In genomic region chr12:27083089-27083488, GRCm38 (mm10) we compare ENCODE assay signal across 8 mouse cellular contexts.
A peak's percentile ranks its signal among the peaks of the same experiment; 100 is the strongest.
DNase-seq lines count a peak whose midpoint lies in the region; ATAC-seq lines count a peak whose summit lies in the region.

No protein-coding gene starts in this region.

- H3K4me1 ChIP-seq in hindbrain, embryonic 15.5 days (replicated peaks) = peaks cover 39% of the 10 kb centered on the region
- peaks cover 53% of the 10 kb centered on the region for H3K4me1 ChIP-seq in midbrain, embryonic 13.5 days (replicated peaks)

- peak overlapping the region; percentile 55 for H3K4me2 ChIP-seq in hindbrain, embryonic 15.5 days
- H3K4me2 ChIP-seq in midbrain, embryonic 13.5 days (replicated peaks) = peak overlapping the region; percentile 55

- H3K36me3 ChIP-seq in hindbrain, embryonic 15.5 days = no peaks in the 10 kb centered on the region
- no peaks in the 10 kb centered on the region for H3K36me3 ChIP-seq in midbrain, embryonic 13.5 days

- peak overlapping the region; percentile 27 for H3K4me3 ChIP-seq in hindbrain, embryonic 15.5 days
- H3K4me3 ChIP-seq in midbrain, embryonic 13.5 days (replicated peaks) = peak overlapping the region; percentile 23

- peak; percentile 86 for ATAC-seq in hindbrain, embryonic 15.5 days (ENCODE audit: low FRiP score, low read depth)
- peak; percentile 86 for ATAC-seq in midbrain, embryonic 13.5 days

- WGBS in hindbrain, embryonic 15.5 days = 4% methylated on average over 8 of the region's 8 CpGs
- WGBS in midbrain, embryonic 13.5 days = 2% methylated on average over 8 of the region's 8 CpGs

- peak overlapping the region; percentile 94 for H3K27ac ChIP-seq in hindbrain, embryonic 15.5 days (replicated peaks)
- peak overlapping the region; percentile 99 for H3K27ac ChIP-seq in midbrain, embryonic 13.5 days

- peak overlapping the region; percentile 39 for H3K9ac ChIP-seq in hindbrain, embryonic 15.5 days
- peak overlapping the region; percentile 55 for H3K9ac ChIP-seq in midbrain, embryonic 13.5 days (replicated peaks)

- H3K9me3 ChIP-seq in hindbrain, embryonic 15.5 days = no peaks in the 10 kb centered on the region
- no peaks in the 10 kb centered on the region for H3K9me3 ChIP-seq in midbrain, embryonic 13.5 days

- DNase-seq in heart, postnatal 4 days = peak; percentile 7
- no peak for DNase-seq in heart, adult 8-10 months (ENCODE audit: low spot score)
- DNase-seq in cerebellum, postnatal 36 days = peak; percentile 12 to 25
- no peak for DNase-seq in gastrocnemius, postnatal 25 days
- DNase-seq in urinary bladder, postnatal 4 days (ENCODE audit: low spot score in 2 of 2) = no peak
- no peak for DNase-seq in adrenal gland, adult (ENCODE audit: inconsistent age in 2 of 2, low spot score in 1 of 2)

- H3K27me3 ChIP-seq in hindbrain, embryonic 15.5 days = no peaks in the 10 kb centered on the region
- H3K27me3 ChIP-seq in midbrain, embryonic 13.5 days = no peaks in the 10 kb centered on the region

Comparison
In these comparisons a context has a peak if more than half of its experiments do, and no peak if none do; other contexts are left out.
1. DNase-seq: peak in heart, postnatal 4 days (single experiment) and cerebellum, postnatal 36 days (2 of 2); none in heart, adult 8-10 months (single experiment), gastrocnemius, postnatal 25 days (single experiment), urinary bladder, postnatal 4 days (0 of 2) and adrenal gland, adult (0 of 2).